Mouse (Mus musculus) subcutaneous adipose tissue, adult 2 months (tissue): ENCODE measurements around the gene Gm15448. TPM values are rescaled to one million over a fixed set of nuclear protein-coding genes. Genes with fewer than 3 reads are reported as not detected.

Experiments
- polyA plus RNA-seq: library from polyadenylated mRNA; depleted of rRNA; stranded (reverse); fragments of >200 nt; gene quantifications from 2 replicates; pipeline ENCODE4 v1.2.3, GENCODE M21; 2012; ENCODE audit warnings: low replicate concordance; rRNA removed

Gene Gm15448
- polyA plus RNA-seq: 0.37 and 0.82 TPM in 2 replicates

GRCm38 (mm10) chr7:3825599-3825998 lies at the start of gene Gm15448:
Gene Gm15448 (minus strand): TSS chr7:3825687.

GRCm38 (mm10) chr7:3844951-3845350 lies 19.5 kb upstream of the Gm15448 start, which contains the start of gene Pira2:
Gene Pira2 (minus strand): TSS chr7:3845051.

Other genes starting within 250 kb of the Gm15448 start
- gene Oscar, start 209.5 kb downstream of the Gm15448 start, polyA plus RNA-seq: 0.21 and 0.36 TPM in 2 replicates
- gene Ndufa3, start 208.3 kb downstream of the Gm15448 start, polyA plus RNA-seq: 278 and 365 TPM in 2 replicates
- 11.6 and 11.8 TPM in 2 replicates for gene Tfpt, start 195.8 kb downstream of the Gm15448 start, polyA plus RNA-seq
- 25.6 and 39.6 TPM in 2 replicates for gene Prpf31, start 195.7 kb downstream of the Gm15448 start, polyA plus RNA-seq
- 43.6 and 70.0 TPM in 2 replicates for gene Cnot3, start 180.4 kb downstream of the Gm15448 start, polyA plus RNA-seq
- gene Leng1, start 159.8 kb downstream of the Gm15448 start, polyA plus RNA-seq: 5.2 and 5.6 TPM in 2 replicates
- 5.0 and 61.2 TPM in 2 replicates for gene Tmc4, start 148.1 kb downstream of the Gm15448 start, polyA plus RNA-seq
- gene Tsen34, start 132.8 kb downstream of the Gm15448 start, polyA plus RNA-seq: 95.9 and 159 TPM in 2 replicates
- gene Mboat7, start 132.2 kb downstream of the Gm15448 start, polyA plus RNA-seq: 34.0 and 69.4 TPM in 2 replicates
- gene Rps9, start 121.7 kb downstream of the Gm15448 start, polyA plus RNA-seq: 1,410 and 2,641 TPM in 2 replicates
- 26.6 and 30.3 TPM in 2 replicates for gene Pirb, start 105.3 kb downstream of the Gm15448 start, polyA plus RNA-seq
- 1.3 and 1.7 TPM in 2 replicates for gene Pira2, start 19.4 kb upstream of the Gm15448 start, polyA plus RNA-seq
- 1.4 and 1.6 TPM in 2 replicates for gene Gm14548, start 72.4 kb upstream of the Gm15448 start, polyA plus RNA-seq
- gene Lilra6, start 89.8 kb upstream of the Gm15448 start, polyA plus RNA-seq: 2.7 and 3.5 TPM in 2 replicates
- gene Lair1, start 237.5 kb upstream of the Gm15448 start, polyA plus RNA-seq: 5.4 and 8.7 TPM in 2 replicates